Mouse (Mus musculus): ENCODE results near the gene Sdk1. TPM values are rescaled to one million over a fixed set of nuclear protein-coding genes. Genes with fewer than 3 reads are reported as not detected.

The Sdk1 gene
- total and polyA plus RNA-seq, 2 experiments from 2014 or later = 0.59 to 8.4 TPM

GRCm38 (mm10) chr5:141651690-141652377 lies 410.5 kb downstream of the Sdk1 start:
- no peak overlapping the region for H3K4me2 ChIP-seq (ENCODE audit: low read depth, low read length)
- H3K9me3 ChIP-seq (replicated peaks; ENCODE audit: control insufficient read depth, low read length) = no peaks in the 10 kb centered on the region
- no peak overlapping the region for H3K27ac ChIP-seq (ENCODE audit: low read depth)
- H3K36me3 ChIP-seq (replicated peaks; ENCODE audit: control insufficient read depth, insufficient read depth, low read length) = no peaks in the 10 kb centered on the region
- 82% methylated on average over 4 of the region's 4 CpGs for WGBS
- no peaks in the 10 kb centered on the region for H3K4me1 ChIP-seq (ENCODE audit: control insufficient read depth, insufficient read depth)
- no peak overlapping the region for H3K4me3 ChIP-seq (ENCODE audit: low read depth, low read length)
- ATAC-seq (ENCODE audit: insufficient read depth, low read depth) (no peak), DNase-seq (ENCODE audit: low spot score) (no peak)
- H3K9ac ChIP-seq (replicated peaks; ENCODE audit: low read depth, low read length) = no peak overlapping the region
- TF ChIP-seq EP300 (IDR thresholded peaks at IDR 0.05; ENCODE audit: low read depth) (no peak), CTCF (IDR thresholded peaks at IDR 0.05; ENCODE audit: low read depth) (no peak)
- H3K27me3 ChIP-seq (ENCODE audit: control insufficient read depth, insufficient read depth, low read length) = no peaks in the 10 kb centered on the region

GRCm38 (mm10) chr5:141676371-141676770 lies 435.1 kb downstream of the Sdk1 start:
- ATAC-seq (ENCODE audit: insufficient read depth, low read depth) (no peak), DNase-seq (ENCODE audit: low spot score) (no peak)
- WGBS = 67% methylated on average over 1 of the region's 1 CpGs
- TF ChIP-seq CTCF (IDR thresholded peaks at IDR 0.05; ENCODE audit: low read depth) = no peak
- H3K4me1 ChIP-seq (ENCODE audit: control insufficient read depth, insufficient read depth) = no peaks in the 10 kb centered on the region
- H3K9me3 ChIP-seq (replicated peaks; ENCODE audit: control insufficient read depth, low read length) = no peaks in the 10 kb centered on the region
- H3K4me2 ChIP-seq (ENCODE audit: low read depth, low read length) = no peak overlapping the region
- H3K9ac ChIP-seq (replicated peaks; ENCODE audit: low read depth, low read length) = no peak overlapping the region
- no peaks in the 10 kb centered on the region for H3K36me3 ChIP-seq (replicated peaks; ENCODE audit: control insufficient read depth, insufficient read depth, low read length)
- no peak overlapping the region for H3K27ac ChIP-seq (ENCODE audit: low read depth)
- H3K27me3 ChIP-seq (ENCODE audit: control insufficient read depth, insufficient read depth, low read length) = no peaks in the 10 kb centered on the region
- H3K4me3 ChIP-seq (ENCODE audit: low read depth, low read length) = no peak overlapping the region

- H3K9ac ChIP-seq (replicated peaks; ENCODE audit: low read depth, low read length) = no peak overlapping the region
Measured at GRCm38 (mm10) chr5:141677034-141677433, 435.7 kb downstream of the Sdk1 start.

GRCm38 (mm10) chr5:141677841-141678240 lies 436.6 kb downstream of the Sdk1 start:
- Histone ChIP-seq H3K9me3 (replicated peaks; ENCODE audit: control insufficient read depth, low read length) (no peaks in the 10 kb centered on the region), H3K4me3 (ENCODE audit: low read depth, low read length) (no peak overlapping the region), H3K4me2 (ENCODE audit: low read depth, low read length) (no peak overlapping the region), H3K9ac (replicated peaks; ENCODE audit: low read depth, low read length) (no peak overlapping the region), H3K27me3 (ENCODE audit: control insufficient read depth, insufficient read depth, low read length) (no peaks in the 10 kb centered on the region), H3K36me3 (replicated peaks; ENCODE audit: control insufficient read depth, insufficient read depth, low read length) (no peaks in the 10 kb centered on the region), H3K4me1 (ENCODE audit: control insufficient read depth, insufficient read depth) (no peaks in the 10 kb centered on the region), H3K27ac (ENCODE audit: low read depth) (no peak overlapping the region)
- ATAC-seq (ENCODE audit: insufficient read depth, low read depth) (no peak), DNase-seq (ENCODE audit: low spot score) (no peak)
- TF ChIP-seq EP300 (IDR thresholded peaks at IDR 0.05; ENCODE audit: low read depth) = no peak
- TF ChIP-seq CTCF (IDR thresholded peaks at IDR 0.05; ENCODE audit: low read depth) = no peak
- 85% methylated on average over 8 of the region's 8 CpGs for WGBS

More at GRCm38 (mm10) chr5:141677034-141677433, 435.7 kb downstream of the Sdk1 start:
- H3K4me3 ChIP-seq (ENCODE audit: low read depth, low read length) = no peak overlapping the region
- H3K27ac ChIP-seq (ENCODE audit: low read depth) = no peak overlapping the region
- H3K4me1 ChIP-seq (ENCODE audit: control insufficient read depth, insufficient read depth) = no peaks in the 10 kb centered on the region
- ATAC-seq (ENCODE audit: insufficient read depth, low read depth) (no peak), DNase-seq (ENCODE audit: low spot score) (no peak)
- H3K4me2 ChIP-seq (ENCODE audit: low read depth, low read length) = no peak overlapping the region
- no peaks in the 10 kb centered on the region for H3K27me3 ChIP-seq (ENCODE audit: control insufficient read depth, insufficient read depth, low read length)
- H3K9me3 ChIP-seq (replicated peaks; ENCODE audit: control insufficient read depth, low read length) = no peaks in the 10 kb centered on the region
- 98% methylated on average over 1 of the region's 1 CpGs for WGBS
- TF ChIP-seq EP300 (IDR thresholded peaks at IDR 0.05; ENCODE audit: low read depth) (no peak), CTCF (IDR thresholded peaks at IDR 0.05; ENCODE audit: low read depth) (no peak)
- H3K36me3 ChIP-seq (replicated peaks; ENCODE audit: control insufficient read depth, insufficient read depth, low read length) = no peaks in the 10 kb centered on the region

- TF ChIP-seq CTCF (IDR thresholded peaks at IDR 0.05; ENCODE audit: low read depth) (no peak), EP300 (IDR thresholded peaks at IDR 0.05; ENCODE audit: low read depth) (no peak)
- no peak overlapping the region for H3K27ac ChIP-seq (ENCODE audit: low read depth)
- no peak for DNase-seq (ENCODE audit: low spot score)
- no peaks in the 10 kb centered on the region for H3K27me3 ChIP-seq (ENCODE audit: control insufficient read depth, insufficient read depth, low read length)
- no peak for ATAC-seq (ENCODE audit: insufficient read depth, low read depth)
- H3K9me3 ChIP-seq (replicated peaks; ENCODE audit: control insufficient read depth, low read length) = no peaks in the 10 kb centered on the region
- H3K4me1 ChIP-seq (ENCODE audit: control insufficient read depth, insufficient read depth) = peaks cover 10% of the 10 kb centered on the region
- H3K4me2 ChIP-seq (ENCODE audit: low read depth, low read length) = no peak overlapping the region
- no peak overlapping the region for H3K4me3 ChIP-seq (ENCODE audit: low read depth, low read length)
- H3K9ac ChIP-seq (replicated peaks; ENCODE audit: low read depth, low read length) = no peak overlapping the region
- 86% methylated on average over 7 of the region's 7 CpGs for WGBS
- H3K36me3 ChIP-seq (replicated peaks; ENCODE audit: control insufficient read depth, insufficient read depth, low read length) = no peaks in the 10 kb centered on the region
Measured at GRCm38 (mm10) chr5:141686876-141687420, 445.7 kb downstream of the Sdk1 start.

Measured in heart, postnatal 0 days (tissue).